Mouse (Mus musculus): ENCODE measurements around the gene Gm10600. TPM values are rescaled to one million over a fixed set of nuclear protein-coding genes. Genes with fewer than 3 reads are reported as not detected.
"Not testable (repeated sequence)": the region's sequence is repeated elsewhere in the genome, so short reads cannot be mapped to it uniquely, and the experiment has no call there.

Gm10600 gene
- total RNA-seq (2015; ENCODE audit: low replicate concordance) (not detected in 2 replicates), total RNA-seq (2017; ENCODE audit: low replicate concordance) (not detected in 2 replicates)

DNA sequence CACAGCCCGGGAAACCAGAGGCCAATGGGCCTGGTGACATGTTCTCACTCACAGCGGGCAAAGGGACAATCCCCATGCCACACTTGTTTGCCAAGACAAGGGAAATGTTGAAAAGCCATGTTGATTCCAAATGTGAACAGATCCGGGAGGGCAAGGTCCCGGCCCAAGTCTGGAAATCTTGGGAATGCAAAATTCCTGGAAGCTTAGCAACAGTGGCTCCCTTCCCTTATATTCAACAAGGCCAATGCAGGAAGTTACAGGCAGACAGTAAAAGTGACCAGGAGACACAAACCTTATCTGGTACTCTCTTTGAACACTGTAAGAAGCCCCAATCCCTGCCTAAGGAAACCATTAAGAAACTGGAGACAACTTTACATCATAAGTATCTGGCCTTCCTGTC, at the start of gene Gm10600:
Gm10600 (plus strand) TSS at position 301 of the 400 bp plus-strand sequence.
- ATAC-seq (replicated peaks; ENCODE audit: low FRiP score, poor library complexity, severe bottlenecking) = not testable (repeated sequence)

DNA sequence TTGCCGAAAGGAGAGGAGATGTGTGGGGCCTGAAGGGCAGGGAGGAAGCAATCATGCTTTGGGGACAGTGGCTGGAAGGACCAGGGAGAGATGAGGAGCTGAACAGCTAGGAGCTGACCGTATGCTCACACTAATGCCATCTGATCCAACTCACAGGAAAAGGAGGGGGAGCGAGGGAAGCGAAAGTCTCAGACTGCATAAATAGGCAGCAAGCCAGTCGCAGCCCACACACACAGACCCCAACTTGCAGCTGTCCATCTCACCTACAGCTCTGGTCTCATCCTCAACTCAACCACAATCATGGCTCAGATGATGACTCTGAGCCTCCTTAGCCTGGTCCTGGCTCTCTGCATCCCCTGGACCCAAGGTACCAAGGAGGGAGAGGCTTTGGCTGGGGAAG, 15.0 kb downstream of the Gm10600 start, which contains the start of gene Ccl21b:
Ccl21b (plus strand) TSS at position 301 of the 400 bp plus-strand sequence.
- ATAC-seq (replicated peaks; ENCODE audit: low FRiP score, poor library complexity, severe bottlenecking) = not testable (repeated sequence)

Other genes with a start within 250 kb of the Gm10600 start
- not detected in 2 replicates for gene Gm21093, start 205.9 kb upstream of the Gm10600 start, total RNA-seq (2015; ENCODE audit: low replicate concordance)
- not detected in 2 replicates for gene Gm21093, start 205.9 kb upstream of the Gm10600 start, total RNA-seq (2017; ENCODE audit: low replicate concordance)
- gene Gm3893, start 149.4 kb upstream of the Gm10600 start, total RNA-seq (2015; ENCODE audit: low replicate concordance) = not detected in 2 replicates
- gene Gm3893, start 149.4 kb upstream of the Gm10600 start, total RNA-seq (2017; ENCODE audit: low replicate concordance) = not detected in 2 replicates
- not detected in 2 replicates for gene Gm13304, start 125.8 kb upstream of the Gm10600 start, total RNA-seq (2015; ENCODE audit: low replicate concordance)
- gene Gm13304, start 125.8 kb upstream of the Gm10600 start, total RNA-seq (2017; ENCODE audit: low replicate concordance) = not detected in 2 replicates
- gene Gm13306, start 87.2 kb upstream of the Gm10600 start, total RNA-seq (2015; ENCODE audit: low replicate concordance) = not detected in 2 replicates
- gene Gm13306, start 87.2 kb upstream of the Gm10600 start, total RNA-seq (2017; ENCODE audit: low replicate concordance) = not detected in 2 replicates
- not detected in 2 replicates for gene Gm13305, start 72.0 kb upstream of the Gm10600 start, total RNA-seq (2015; ENCODE audit: low replicate concordance)
- 2.1 TPM in 1 of 2 replicates, not detected in the other for gene Gm13305, start 72.0 kb upstream of the Gm10600 start, total RNA-seq (2017; ENCODE audit: low replicate concordance)
- not detected in 2 replicates for gene Ccl21b, start 15.1 kb downstream of the Gm10600 start, total RNA-seq (2015; ENCODE audit: low replicate concordance)
- gene Ccl21b, start 15.1 kb downstream of the Gm10600 start, total RNA-seq (2017; ENCODE audit: low replicate concordance) = not detected in 2 replicates
- not detected in 2 replicates for gene Gm21953, start 53.6 kb downstream of the Gm10600 start, total RNA-seq (2015; ENCODE audit: low replicate concordance)
- not detected in 2 replicates for gene Gm21953, start 53.6 kb downstream of the Gm10600 start, total RNA-seq (2017; ENCODE audit: low replicate concordance)
- 0.19 TPM in 1 of 2 replicates, not detected in the other for gene Fam205a3, start 77.7 kb downstream of the Gm10600 start, total RNA-seq (2015; ENCODE audit: low replicate concordance)
- gene Fam205a3, start 77.7 kb downstream of the Gm10600 start, total RNA-seq (2017; ENCODE audit: low replicate concordance) = not detected in 2 replicates
- gene Gm21586, start 198.7 kb downstream of the Gm10600 start, total RNA-seq (2015; ENCODE audit: low replicate concordance) = not detected in 2 replicates
- not detected in 2 replicates for gene Gm21586, start 198.7 kb downstream of the Gm10600 start, total RNA-seq (2017; ENCODE audit: low replicate concordance)
- not detected in 2 replicates for gene Gm2163, start 226.1 kb downstream of the Gm10600 start, total RNA-seq (2015; ENCODE audit: low replicate concordance)
- gene Gm2163, start 226.1 kb downstream of the Gm10600 start, total RNA-seq (2017; ENCODE audit: low replicate concordance) = 0.26 TPM in 1 of 2 replicates, not detected in the other